Mouse (Mus musculus): ENCODE measurements at regions not wholly inside any gene's neighbourhood (a gene's known extent, or its start where the extent isn't known, plus 50 kb on each side); places are given as distances from the start of the nearest gene placed in this dataset.

GRCm38 (mm10) chr13:28876771-28877170 is 76.7 kb downstream of the Sox4 start:
- TF ChIP-seq GATA1 (IDR thresholded peaks at IDR 0.05; ENCODE audit: low read length) (no peak), TAL1 (IDR thresholded peaks at IDR 0.05; ENCODE audit: low read length) (no peak)

DNA sequence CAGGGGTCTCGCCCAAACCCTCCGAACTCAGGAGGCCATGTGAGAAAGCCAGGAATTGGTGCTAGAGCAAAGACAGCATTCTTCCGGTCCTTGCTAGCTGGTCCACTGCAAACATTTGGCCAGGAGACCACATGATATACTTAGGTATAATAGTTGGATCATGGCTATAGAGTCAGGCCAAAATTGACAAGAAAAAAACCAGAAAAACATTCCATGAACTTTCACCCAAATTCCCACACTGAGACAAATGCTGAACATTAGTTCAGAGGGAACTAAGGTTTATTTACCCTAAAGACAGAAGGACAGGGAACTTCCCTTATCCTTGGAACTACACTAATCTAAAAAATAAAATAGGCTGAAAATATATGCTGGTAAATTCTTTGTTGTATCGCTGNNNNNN is 82.8 kb downstream of the Sox4 start:
- Histone ChIP-seq H3K4me1 (ENCODE audit: control insufficient read depth) (no peaks in the 10 kb centered on the region), H3K27me3 (ENCODE audit: control insufficient read depth) (no peaks in the 10 kb centered on the region), H3K4me3 (replicated peaks) (no peak overlapping the region), H3K9me3 (ENCODE audit: control insufficient read depth, low read length) (no peaks in the 10 kb centered on the region), H3K36me3 (ENCODE audit: control insufficient read depth) (no peaks in the 10 kb centered on the region)
- no peak for TF ChIP-seq GATA1 (IDR thresholded peaks at IDR 0.05; ENCODE audit: low read length)
- no peak for TF ChIP-seq TAL1 (IDR thresholded peaks at IDR 0.05; ENCODE audit: low read length)

More at GRCm38 (mm10) chr13:28876771-28877170, 76.7 kb downstream of the Sox4 start:
- Histone ChIP-seq H3K4me3 (replicated peaks) (no peak overlapping the region), H3K4me1 (ENCODE audit: control insufficient read depth) (no peaks in the 10 kb centered on the region), H3K36me3 (ENCODE audit: control insufficient read depth) (no peaks in the 10 kb centered on the region), H3K9me3 (ENCODE audit: control insufficient read depth, low read length) (no peaks in the 10 kb centered on the region), H3K27me3 (ENCODE audit: control insufficient read depth) (peaks cover under 1% of the 10 kb centered on the region)

GRCm38 (mm10) chr13:28867210-28867609 is 86.3 kb downstream of the Sox4 start:
- Histone ChIP-seq H3K4me1 (ENCODE audit: control insufficient read depth) (no peaks in the 10 kb centered on the region), H3K9me3 (ENCODE audit: control insufficient read depth, low read length) (no peaks in the 10 kb centered on the region), H3K4me3 (replicated peaks) (no peak overlapping the region), H3K27me3 (ENCODE audit: control insufficient read depth) (no peaks in the 10 kb centered on the region), H3K36me3 (ENCODE audit: control insufficient read depth) (no peaks in the 10 kb centered on the region)
- TF ChIP-seq TAL1 (IDR thresholded peaks at IDR 0.05; ENCODE audit: low read length) = no peak
- no peak for TF ChIP-seq GATA1 (IDR thresholded peaks at IDR 0.05; ENCODE audit: low read length)

- Histone ChIP-seq H3K36me3 (ENCODE audit: control insufficient read depth) (no peaks in the 10 kb centered on the region), H3K4me3 (replicated peaks) (no peak overlapping the region)
- TF ChIP-seq GATA1 (IDR thresholded peaks at IDR 0.05; ENCODE audit: low read length) = no peak
- no peak for TF ChIP-seq TAL1 (IDR thresholded peaks at IDR 0.05; ENCODE audit: low read length)
Observed at GRCm38 (mm10) chr13:28866686-28867085, 86.8 kb downstream of the Sox4 start.

DNA sequence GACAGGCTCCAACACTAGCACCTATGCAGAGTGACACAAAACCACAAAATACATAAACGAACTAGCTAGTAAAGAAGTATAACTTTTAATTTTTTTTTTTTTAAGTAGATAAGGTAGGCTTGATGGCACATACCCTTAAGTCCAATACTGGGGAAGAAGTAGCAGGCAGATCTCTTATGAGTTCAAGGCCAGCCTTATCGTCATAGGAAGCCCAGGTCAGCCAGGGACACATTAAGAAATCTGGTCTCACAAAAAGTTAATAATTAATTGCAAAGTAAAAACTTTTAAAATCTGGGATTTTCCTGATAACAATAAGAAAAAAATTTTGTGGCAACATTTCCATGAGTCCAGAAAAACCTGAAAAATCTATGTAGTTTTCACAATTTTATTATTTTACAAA is 92.9 kb downstream of the Sox4 start:
- Histone ChIP-seq H3K4me3 (replicated peaks) (no peak overlapping the region), H3K36me3 (ENCODE audit: control insufficient read depth) (no peaks in the 10 kb centered on the region), H3K9me3 (ENCODE audit: control insufficient read depth, low read length) (no peaks in the 10 kb centered on the region), H3K4me1 (ENCODE audit: control insufficient read depth) (no peaks in the 10 kb centered on the region), H3K27me3 (ENCODE audit: control insufficient read depth) (no peaks in the 10 kb centered on the region)
- no peak for TF ChIP-seq TAL1 (IDR thresholded peaks at IDR 0.05; ENCODE audit: low read length)
- TF ChIP-seq GATA1 (IDR thresholded peaks at IDR 0.05; ENCODE audit: low read length) = no peak

More at GRCm38 (mm10) chr13:28866686-28867085, 86.8 kb downstream of the Sox4 start:
- no peaks in the 10 kb centered on the region for H3K4me1 ChIP-seq (ENCODE audit: control insufficient read depth)
- H3K9me3 ChIP-seq (ENCODE audit: control insufficient read depth, low read length) = no peaks in the 10 kb centered on the region
- H3K27me3 ChIP-seq (ENCODE audit: control insufficient read depth) = no peaks in the 10 kb centered on the region

DNA sequence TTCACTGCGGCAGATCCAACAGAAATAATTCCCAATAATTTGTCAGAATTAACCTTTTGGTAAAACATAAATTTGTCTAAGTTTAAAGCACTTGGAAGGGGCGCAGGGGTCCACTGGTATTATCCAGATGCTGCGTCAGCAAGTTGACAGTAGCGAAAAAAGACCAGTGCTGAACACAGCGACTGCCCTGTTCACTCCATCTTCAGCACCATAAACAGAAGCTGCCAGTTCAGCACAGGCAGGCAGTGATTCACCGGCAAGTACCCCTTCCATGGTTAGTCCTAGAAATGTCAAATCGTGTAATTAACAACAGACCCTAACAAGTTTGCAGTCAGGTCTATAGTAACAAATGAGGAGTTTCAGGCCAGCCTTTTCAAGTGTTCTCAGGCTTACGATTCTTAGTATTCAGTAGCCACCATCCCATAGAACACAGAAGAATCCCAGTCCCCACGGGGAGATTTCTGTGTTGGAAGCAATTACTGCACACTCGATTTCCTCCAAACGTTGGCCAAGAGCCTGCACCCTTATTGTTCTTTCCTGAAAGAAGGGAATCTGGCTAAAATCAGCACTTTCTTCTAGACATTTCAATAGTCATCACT is 93.6 kb downstream of the Sox4 start:
- Histone ChIP-seq H3K4me1 (ENCODE audit: control insufficient read depth) (no peaks in the 10 kb centered on the region), H3K4me3 (replicated peaks) (no peak overlapping the region), H3K9me3 (ENCODE audit: control insufficient read depth, low read length) (no peaks in the 10 kb centered on the region), H3K27me3 (ENCODE audit: control insufficient read depth) (no peaks in the 10 kb centered on the region), H3K36me3 (ENCODE audit: control insufficient read depth) (no peaks in the 10 kb centered on the region)
- no peak for TF ChIP-seq GATA1 (IDR thresholded peaks at IDR 0.05; ENCODE audit: low read length)
- no peak for TF ChIP-seq TAL1 (IDR thresholded peaks at IDR 0.05; ENCODE audit: low read length)

GRCm38 (mm10) chr13:28858001-28858400 is 95.5 kb downstream of the Sox4 start:
- no peaks in the 10 kb centered on the region for H3K4me1 ChIP-seq (ENCODE audit: control insufficient read depth)
- no peak overlapping the region for H3K4me3 ChIP-seq (replicated peaks)
- H3K9me3 ChIP-seq (ENCODE audit: control insufficient read depth, low read length) = no peaks in the 10 kb centered on the region
- TF ChIP-seq TAL1 (IDR thresholded peaks at IDR 0.05; ENCODE audit: low read length) (no peak), GATA1 (IDR thresholded peaks at IDR 0.05; ENCODE audit: low read length) (no peak)
- H3K36me3 ChIP-seq (ENCODE audit: control insufficient read depth) = no peaks in the 10 kb centered on the region
- no peaks in the 10 kb centered on the region for H3K27me3 ChIP-seq (ENCODE audit: control insufficient read depth)

DNA sequence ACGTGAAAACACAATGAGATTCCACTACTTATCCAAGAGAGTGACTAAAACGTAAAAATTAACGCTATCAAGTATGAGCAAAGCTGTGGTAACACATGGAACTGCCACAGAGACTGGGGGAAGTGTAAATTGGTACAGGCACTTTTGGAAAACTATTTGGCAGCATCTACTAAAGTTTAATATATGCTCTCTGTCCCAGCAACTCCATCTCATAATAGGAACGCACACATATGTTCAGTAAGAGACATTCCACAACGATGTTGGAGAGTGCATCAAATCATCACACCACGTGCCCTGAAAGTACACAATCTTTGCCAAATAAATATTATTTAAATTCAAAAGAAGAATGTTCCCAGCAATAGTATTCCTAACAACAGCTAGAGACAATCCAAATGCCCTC is 96.3 kb downstream of the Sox4 start:
- H3K4me3 ChIP-seq (replicated peaks) = no peak overlapping the region
- H3K27me3 ChIP-seq (ENCODE audit: control insufficient read depth) = no peaks in the 10 kb centered on the region
- no peaks in the 10 kb centered on the region for H3K36me3 ChIP-seq (ENCODE audit: control insufficient read depth)
- H3K9me3 ChIP-seq (ENCODE audit: control insufficient read depth, low read length) = no peaks in the 10 kb centered on the region
- no peaks in the 10 kb centered on the region for H3K4me1 ChIP-seq (ENCODE audit: control insufficient read depth)
- TF ChIP-seq TAL1 (IDR thresholded peaks at IDR 0.05; ENCODE audit: low read length) = no peak
- TF ChIP-seq GATA1 (IDR thresholded peaks at IDR 0.05; ENCODE audit: low read length) = no peak

- H3K27me3 ChIP-seq (ENCODE audit: control insufficient read depth) = no peaks in the 10 kb centered on the region
- no peaks in the 10 kb centered on the region for H3K9me3 ChIP-seq (ENCODE audit: control insufficient read depth, low read length)
- H3K4me1 ChIP-seq (ENCODE audit: control insufficient read depth) = no peaks in the 10 kb centered on the region
- H3K4me3 ChIP-seq (replicated peaks) = no peak overlapping the region
- H3K36me3 ChIP-seq (ENCODE audit: control insufficient read depth) = no peaks in the 10 kb centered on the region
- TF ChIP-seq GATA1 (IDR thresholded peaks at IDR 0.05; ENCODE audit: low read length) (no peak), TAL1 (IDR thresholded peaks at IDR 0.05; ENCODE audit: low read length) (no peak)
Observed at GRCm38 (mm10) chr13:28856472-28856871, 97.0 kb downstream of the Sox4 start.

DNA sequence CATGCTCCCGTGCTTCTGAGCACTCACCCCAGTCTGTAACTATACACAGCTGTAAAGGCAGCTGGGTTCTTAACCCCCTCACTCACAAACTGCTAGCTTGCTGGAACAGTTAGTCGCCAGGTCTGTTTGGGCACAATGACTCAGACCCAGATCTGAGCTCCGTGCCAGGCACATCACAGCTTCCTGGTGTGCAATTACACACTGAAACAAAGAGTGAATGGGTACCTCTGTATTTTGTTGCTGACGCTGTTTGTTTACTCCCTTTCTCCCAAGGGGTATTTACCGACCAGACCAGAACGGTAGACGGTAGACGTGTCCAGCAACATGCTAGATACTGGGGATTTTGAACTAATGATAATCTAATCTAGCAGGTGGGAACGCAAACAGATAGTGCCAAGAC is 99.3 kb downstream of the Sox4 start:
- H3K9me3 ChIP-seq (ENCODE audit: control insufficient read depth, low read length) = no peaks in the 10 kb centered on the region
- TF ChIP-seq GATA1 (IDR thresholded peaks at IDR 0.05; ENCODE audit: low read length) (no peak), TAL1 (IDR thresholded peaks at IDR 0.05; ENCODE audit: low read length) (no peak)
- H3K4me1 ChIP-seq (ENCODE audit: control insufficient read depth) = no peaks in the 10 kb centered on the region
- H3K4me3 ChIP-seq (replicated peaks) = no peak overlapping the region
- H3K27me3 ChIP-seq (ENCODE audit: control insufficient read depth) = no peaks in the 10 kb centered on the region
- no peaks in the 10 kb centered on the region for H3K36me3 ChIP-seq (ENCODE audit: control insufficient read depth)

Data from erythroblast, embryonic 14.5 days (primary cell).